ENCODE assay signal across 18 mouse cellular contexts in the genomic region with DNA sequence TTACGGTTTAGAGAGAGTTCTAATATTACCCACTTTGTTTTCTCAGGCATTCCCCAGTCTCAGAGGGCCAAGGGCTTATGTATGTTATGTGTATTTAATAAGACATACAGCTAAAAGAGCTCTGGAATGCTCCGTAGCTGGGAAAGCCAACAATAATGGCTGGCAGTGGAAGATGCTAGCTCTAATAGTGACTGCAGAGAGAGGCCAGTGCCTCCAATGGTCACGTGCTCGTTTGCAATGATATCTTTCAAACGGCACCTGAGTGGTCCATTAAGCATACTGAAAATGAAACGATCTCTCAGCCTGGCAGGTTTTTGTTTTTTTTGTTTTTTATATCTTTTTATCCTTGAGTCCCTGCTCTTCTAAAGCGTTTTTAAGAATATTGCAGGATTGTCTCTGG.
DNase-seq lines count a peak whose midpoint lies in the region; ATAC-seq and TF ChIP-seq lines count a peak whose summit lies in the region.
"Had no signal": no experiment of that assay in that cellular context is flagged by ENCODE, and none has a peak within 500 bp of the region (broad histone marks: within the 10 kb centered on the region; RNA-seq: fewer than 3 reads in every experiment).

No protein-coding gene starts in this region.

- DNase-seq in embryo, embryonic 11 days: peak; percentile 4
- DNase-seq in embryo, embryonic 10 days (ENCODE audit: low spot score): no peak
- peak; percentile 46 for DNase-seq in hindbrain, postnatal 0 days (ENCODE audit: low spot score)
- no peak for DNase-seq in right cerebral cortex, postnatal 25 days
- DNase-seq in heart, adult 8-10 months (ENCODE audit: low spot score): no peak
- DNase-seq in kidney, postnatal 14 days: no peak
- DNase-seq: heart, postnatal 4 days; kidney, adult 11 months; kidney, postnatal 25 days; spleen, adult 18-20 months had no signal

- no peak overlapping the region for H3K4me2 ChIP-seq in forebrain, embryonic 15.5 days (replicated peaks)
- no peak overlapping the region for H3K4me2 ChIP-seq in hindbrain, postnatal 0 days (ENCODE audit: low read depth, low read length)
- no peak overlapping the region for H3K4me2 ChIP-seq in neural tube, embryonic 13.5 days
- H3K4me2 ChIP-seq: heart, embryonic 12.5 days; liver, embryonic 11.5 days; lung, embryonic 15.5 days; stomach, embryonic 15.5 days had no signal

- H3K9me3 ChIP-seq in forebrain, embryonic 15.5 days: no peaks in the 10 kb centered on the region
- H3K9me3 ChIP-seq in hindbrain, postnatal 0 days (ENCODE audit: low read length): no peaks in the 10 kb centered on the region
- H3K9me3 ChIP-seq in neural tube, embryonic 13.5 days: no peaks in the 10 kb centered on the region
- H3K9me3 ChIP-seq: heart, embryonic 12.5 days; lung, embryonic 15.5 days; stomach, embryonic 15.5 days had no signal

- WGBS in forebrain, embryonic 15.5 days: 39% methylated on average over 7 of the region's 7 CpGs
- WGBS in hindbrain, postnatal 0 days: 31% methylated on average over 7 of the region's 7 CpGs
- 37% methylated on average over 7 of the region's 7 CpGs for WGBS in neural tube, embryonic 13.5 days

- peaks cover 19% of the 10 kb centered on the region for H3K4me1 ChIP-seq in forebrain, embryonic 15.5 days
- H3K4me1 ChIP-seq in hindbrain, postnatal 0 days (ENCODE audit: insufficient read depth, low read length): no peaks in the 10 kb centered on the region
- peaks cover 23% of the 10 kb centered on the region for H3K4me1 ChIP-seq in neural tube, embryonic 13.5 days (replicated peaks)
- H3K4me1 ChIP-seq: lung, embryonic 15.5 days; stomach, embryonic 15.5 days had no signal

- peak overlapping the region; percentile 59 for H3K27ac ChIP-seq in forebrain, embryonic 15.5 days (replicated peaks)
- H3K27ac ChIP-seq in hindbrain, postnatal 0 days: no peak overlapping the region
- peak overlapping the region; percentile 83 for H3K27ac ChIP-seq in neural tube, embryonic 13.5 days (replicated peaks)
- H3K27ac ChIP-seq: lung, embryonic 15.5 days; stomach, embryonic 15.5 days had no signal

- H3K36me3 ChIP-seq in forebrain, embryonic 15.5 days: no peaks in the 10 kb centered on the region
- H3K36me3 ChIP-seq in hindbrain, postnatal 0 days (ENCODE audit: insufficient read depth, low read length): no peaks in the 10 kb centered on the region
- H3K36me3 ChIP-seq in neural tube, embryonic 13.5 days: no peaks in the 10 kb centered on the region
- H3K36me3 ChIP-seq: heart, embryonic 12.5 days; lung, embryonic 15.5 days; stomach, embryonic 15.5 days had no signal

- H3K4me3 ChIP-seq in forebrain, embryonic 15.5 days: no peak overlapping the region
- H3K4me3 ChIP-seq in hindbrain, postnatal 0 days (ENCODE audit: low read length): no peak overlapping the region
- H3K4me3 ChIP-seq in neural tube, embryonic 13.5 days: no peak overlapping the region
- H3K4me3 ChIP-seq: heart, embryonic 12.5 days; lung, embryonic 15.5 days; myocyte; stomach, embryonic 15.5 days had no signal

- no peak for ATAC-seq in forebrain, embryonic 15.5 days (replicated peaks)
- no peak for ATAC-seq in hindbrain, postnatal 0 days
- ATAC-seq in neural tube, embryonic 13.5 days (ENCODE audit: low read depth): peak; percentile 77

- TF ChIP-seq CTCF in hindbrain, postnatal 0 days (IDR thresholded peaks at IDR 0.05; ENCODE audit: low read depth): no peak

- no peak overlapping the region for H3K9ac ChIP-seq in forebrain, embryonic 15.5 days (replicated peaks)
- H3K9ac ChIP-seq in hindbrain, postnatal 0 days (replicated peaks; ENCODE audit: low read length): no peak overlapping the region
- H3K9ac ChIP-seq in neural tube, embryonic 13.5 days: no peak overlapping the region
- H3K9ac ChIP-seq: heart, embryonic 12.5 days; lung, embryonic 15.5 days; stomach, embryonic 15.5 days had no signal

- H3K27me3 ChIP-seq in forebrain, embryonic 15.5 days: no peaks in the 10 kb centered on the region
- no peaks in the 10 kb centered on the region for H3K27me3 ChIP-seq in hindbrain, postnatal 0 days (ENCODE audit: insufficient read depth, low read length)
- H3K27me3 ChIP-seq in neural tube, embryonic 13.5 days: no peaks in the 10 kb centered on the region
- H3K27me3 ChIP-seq: CH12.LX; heart, embryonic 12.5 days; lung, embryonic 15.5 days; stomach, embryonic 15.5 days had no signal

Comparison
In these comparisons a context has a peak if more than half of its experiments do, and no peak if none do; other contexts are left out.
1. DNase-seq: peak in embryo, embryonic 11 days (single experiment) and hindbrain, postnatal 0 days (single experiment); none in embryo, embryonic 10 days (single experiment), right cerebral cortex, postnatal 25 days (single experiment), heart, adult 8-10 months (single experiment) and kidney, postnatal 14 days (single experiment).